Mouse (Mus musculus) natural killer cell, adult 2 months (primary cell): ENCODE measurements around the gene Vsnl1.

Source experiments
- DNase-seq, 2 experiments: peaks; one replicate each; pipeline ENCODE4 v3.0.0; 2022; ENCODE audit warnings: low spot score in 2 of 2

Gene Vsnl1

DNA sequence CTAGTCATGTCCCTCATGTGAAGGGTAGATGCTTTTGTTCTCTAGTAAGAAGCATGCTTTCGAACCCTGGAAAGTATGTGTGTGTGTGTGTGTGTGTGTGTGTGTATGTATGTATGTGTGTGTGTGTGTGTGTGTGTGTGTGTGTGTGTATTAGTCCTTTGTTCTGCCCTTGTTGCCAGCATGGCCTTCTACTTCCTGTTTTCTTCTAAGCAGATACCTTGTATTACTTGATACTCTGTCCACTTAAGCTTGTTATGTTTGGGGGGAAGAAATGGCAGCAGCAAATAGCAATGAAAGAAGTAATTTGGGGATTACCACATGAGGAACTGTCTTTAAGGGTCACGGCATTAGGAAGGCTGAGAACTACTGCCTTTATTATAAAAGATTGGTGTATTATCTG lies 159.8 kb downstream of the Vsnl1 start:
- peak in 1 of 2 experiments; percentile 13 for DNase-seq
